Mouse (Mus musculus): ENCODE data around the gene Unc13d. TPM values are rescaled to one million over a fixed set of nuclear protein-coding genes. Genes with fewer than 3 reads are reported as not detected.

The Unc13d gene
- polyA plus RNA-seq, 1 experiment from 2014 or later, result 2.5 TPM

- no peak for ATAC-seq (ENCODE audit: insufficient number of reproducible peaks, low FRiP score)
- H3K4me1 ChIP-seq (replicated peaks), result peaks cover 60% of the 10 kb centered on the region
- H3K27ac ChIP-seq (ENCODE audit: poor library complexity, severe bottlenecking), result no peak overlapping the region
- H3K27me3 ChIP-seq (replicated peaks), result no peaks in the 10 kb centered on the region
- WGBS, result 51% methylated on average over 7 of the region's 7 CpGs
- H3K4me3 ChIP-seq, result no peak overlapping the region
- no peak overlapping the region for H3K9ac ChIP-seq
- H3K36me3 ChIP-seq, result peaks cover 27% of the 10 kb centered on the region
- no peaks in the 10 kb centered on the region for H3K9me3 ChIP-seq (replicated peaks)
- peak overlapping the region; percentile 61; the same call in 1 of the 2 replicates for H3K4me2 ChIP-seq
These were observed 1.6 kb downstream of the Unc13d start for GRCm38 (mm10) chr11:116076266-116076540.

- H3K4me3 ChIP-seq, result no peak overlapping the region
- peaks cover 60% of the 10 kb centered on the region for H3K4me1 ChIP-seq (replicated peaks)
- peaks cover 22% of the 10 kb centered on the region for H3K36me3 ChIP-seq
- peak overlapping the region; percentile 61 for H3K4me2 ChIP-seq
- no peaks in the 10 kb centered on the region for H3K27me3 ChIP-seq (replicated peaks)
- ATAC-seq (ENCODE audit: insufficient number of reproducible peaks, low FRiP score), result no peak
- no peak overlapping the region for H3K27ac ChIP-seq (ENCODE audit: poor library complexity, severe bottlenecking)
- 31% methylated on average over 20 of the region's 20 CpGs for WGBS
- no peak overlapping the region for H3K9ac ChIP-seq
- H3K9me3 ChIP-seq (replicated peaks), result no peaks in the 10 kb centered on the region
These were observed 2.1 kb downstream of the Unc13d start for GRCm38 (mm10) chr11:116075539-116076265.

GRCm38 (mm10) chr11:116074436-116074991 is 3.2 kb downstream of the Unc13d start:
- no peak overlapping the region for H3K9ac ChIP-seq
- H3K27me3 ChIP-seq (replicated peaks), result no peaks in the 10 kb centered on the region
- H3K4me1 ChIP-seq (replicated peaks), result peaks cover 60% of the 10 kb centered on the region
- no peaks in the 10 kb centered on the region for H3K9me3 ChIP-seq (replicated peaks)
- H3K27ac ChIP-seq (ENCODE audit: poor library complexity, severe bottlenecking), result no peak overlapping the region
- WGBS, result 54% methylated on average over 7 of the region's 7 CpGs
- H3K4me2 ChIP-seq, result no peak overlapping the region
- H3K36me3 ChIP-seq, result peaks cover 10% of the 10 kb centered on the region
- peak; percentile 41; the same call in 1 of the 2 replicates for ATAC-seq (ENCODE audit: insufficient number of reproducible peaks, low FRiP score)
- no peak overlapping the region for H3K4me3 ChIP-seq

GRCm38 (mm10) chr11:116072608-116073007 is 5.2 kb downstream of the Unc13d start:
- 0 out of 2 replicates have a peak, but pooled peaks cover 3% of the 10 kb centered on the region for H3K27me3 ChIP-seq (replicated peaks)
- no peaks in the 10 kb centered on the region for H3K9me3 ChIP-seq (replicated peaks)
- H3K9ac ChIP-seq, result no peak overlapping the region
- no peak overlapping the region for H3K27ac ChIP-seq (ENCODE audit: poor library complexity, severe bottlenecking)
- 68% methylated on average over 3 of the region's 3 CpGs for WGBS
- peaks cover 43% of the 10 kb centered on the region for H3K4me1 ChIP-seq (replicated peaks)
- H3K4me3 ChIP-seq, result no peak overlapping the region
- no peaks in the 10 kb centered on the region for H3K36me3 ChIP-seq
- ATAC-seq (ENCODE audit: insufficient number of reproducible peaks, low FRiP score), result no peak
- no peak overlapping the region for H3K4me2 ChIP-seq

- 56% methylated on average over 5 of the region's 5 CpGs for WGBS
- no peak overlapping the region for H3K9ac ChIP-seq
- ATAC-seq (ENCODE audit: insufficient number of reproducible peaks, low FRiP score), result no peak
- 0 out of 2 replicates have a peak, but pooled peaks cover 5% of the 10 kb centered on the region for H3K9me3 ChIP-seq (replicated peaks)
- no peak overlapping the region for H3K4me3 ChIP-seq
- H3K4me2 ChIP-seq, result no peak overlapping the region
- peaks cover 32% of the 10 kb centered on the region for H3K4me1 ChIP-seq (replicated peaks)
- H3K27me3 ChIP-seq (replicated peaks), result 0 out of 2 replicates have a peak, but pooled peaks cover 3% of the 10 kb centered on the region
- H3K27ac ChIP-seq (ENCODE audit: poor library complexity, severe bottlenecking), result no peak overlapping the region
- H3K36me3 ChIP-seq, result no peaks in the 10 kb centered on the region
These were observed 6.3 kb downstream of the Unc13d start for GRCm38 (mm10) chr11:116071510-116071909.

GRCm38 (mm10) chr11:116065345-116065744 is 12.4 kb downstream of the Unc13d start:
- H3K27me3 ChIP-seq (replicated peaks), result 0 out of 2 replicates have a peak, but pooled peaks cover 3% of the 10 kb centered on the region
- WGBS, result 85% methylated on average over 12 of the region's 12 CpGs
- H3K4me1 ChIP-seq (replicated peaks), result no peaks in the 10 kb centered on the region
- no peak overlapping the region for H3K27ac ChIP-seq (ENCODE audit: poor library complexity, severe bottlenecking)
- no peak overlapping the region for H3K4me2 ChIP-seq
- H3K9ac ChIP-seq, result no peak overlapping the region
- H3K4me3 ChIP-seq, result no peak overlapping the region
- H3K36me3 ChIP-seq, result peaks cover 22% of the 10 kb centered on the region
- ATAC-seq (ENCODE audit: insufficient number of reproducible peaks, low FRiP score), result no peak
- 0 out of 2 replicates have a peak, but pooled peaks cover 8% of the 10 kb centered on the region for H3K9me3 ChIP-seq (replicated peaks)

- no peak overlapping the region for H3K4me3 ChIP-seq
- 64% methylated on average over 23 of the region's 23 CpGs for WGBS
- no peak overlapping the region for H3K9ac ChIP-seq
- H3K36me3 ChIP-seq, result peaks cover 32% of the 10 kb centered on the region
- 0 out of 2 replicates have a peak, but pooled peaks cover 8% of the 10 kb centered on the region for H3K9me3 ChIP-seq (replicated peaks)
- no peak for ATAC-seq (ENCODE audit: insufficient number of reproducible peaks, low FRiP score)
- H3K4me1 ChIP-seq (replicated peaks), result no peaks in the 10 kb centered on the region
- no peak overlapping the region for H3K27ac ChIP-seq (ENCODE audit: poor library complexity, severe bottlenecking)
- 0 out of 2 replicates have a peak, but pooled peaks cover 3% of the 10 kb centered on the region for H3K27me3 ChIP-seq (replicated peaks)
- H3K4me2 ChIP-seq, result no peak overlapping the region
These were observed 13.4 kb downstream of the Unc13d start for GRCm38 (mm10) chr11:116064187-116064867.

GRCm38 (mm10) chr11:116063562-116063961 is 14.2 kb downstream of the Unc13d start:
- no peak for ATAC-seq (ENCODE audit: insufficient number of reproducible peaks, low FRiP score)
- H3K36me3 ChIP-seq, result peaks cover 40% of the 10 kb centered on the region
- no peak overlapping the region for H3K9ac ChIP-seq
- H3K27ac ChIP-seq (ENCODE audit: poor library complexity, severe bottlenecking), result no peak overlapping the region
- 0 out of 2 replicates have a peak, but pooled peaks cover 8% of the 10 kb centered on the region for H3K9me3 ChIP-seq (replicated peaks)
- H3K27me3 ChIP-seq (replicated peaks), result 0 out of 2 replicates have a peak, but pooled peaks cover 3% of the 10 kb centered on the region
- H3K4me2 ChIP-seq, result no peak overlapping the region
- 64% methylated on average over 13 of the region's 13 CpGs for WGBS
- no peaks in the 10 kb centered on the region for H3K4me1 ChIP-seq (replicated peaks)
- no peak overlapping the region for H3K4me3 ChIP-seq

- WGBS, result 69% methylated on average over 8 of the region's 8 CpGs
- H3K4me2 ChIP-seq, result no peak overlapping the region
- H3K4me3 ChIP-seq, result no peak overlapping the region
- H3K9ac ChIP-seq, result no peak overlapping the region
- H3K9me3 ChIP-seq (replicated peaks), result 0 out of 2 replicates have a peak, but pooled peaks cover 8% of the 10 kb centered on the region
- no peaks in the 10 kb centered on the region for H3K27me3 ChIP-seq (replicated peaks)
- H3K4me1 ChIP-seq (replicated peaks), result peaks cover 8% of the 10 kb centered on the region
- no peak overlapping the region for H3K27ac ChIP-seq (ENCODE audit: poor library complexity, severe bottlenecking)
- no peak for ATAC-seq (ENCODE audit: insufficient number of reproducible peaks, low FRiP score)
- peaks cover 50% of the 10 kb centered on the region for H3K36me3 ChIP-seq
These were observed 15.2 kb downstream of the Unc13d start for GRCm38 (mm10) chr11:116062521-116062920.

GRCm38 (mm10) chr11:116061641-116062415 is 15.9 kb downstream of the Unc13d start:
- WGBS, result 85% methylated on average over 13 of the region's 13 CpGs
- Histone ChIP-seq H3K36me3 (peaks cover 57% of the 10 kb centered on the region), H3K27me3 (replicated peaks) (no peaks in the 10 kb centered on the region), H3K27ac (ENCODE audit: poor library complexity, severe bottlenecking) (no peak overlapping the region), H3K9me3 (replicated peaks) (0 out of 2 replicates have a peak, but pooled peaks cover 6% of the 10 kb centered on the region), H3K4me1 (replicated peaks) (peaks cover 15% of the 10 kb centered on the region), H3K9ac (no peak overlapping the region), H3K4me2 (no peak overlapping the region), H3K4me3 (no peak overlapping the region)
- no peak for ATAC-seq (ENCODE audit: insufficient number of reproducible peaks, low FRiP score)
